Mouse (Mus musculus): ENCODE results near the gene Ubtf. TPM values are rescaled to one million over a fixed set of nuclear protein-coding genes. Genes with fewer than 3 reads are reported as not detected.
A peak's percentile ranks its signal among the peaks of the same experiment; 100 is the strongest.
"Not testable (repeated sequence)": the region's sequence is repeated elsewhere in the genome, so short reads cannot be mapped to it uniquely, and the experiment has no call there.

The Ubtf gene
- polyA plus RNA-seq, 1 experiment from 2014 or later: 111 TPM

DNA sequence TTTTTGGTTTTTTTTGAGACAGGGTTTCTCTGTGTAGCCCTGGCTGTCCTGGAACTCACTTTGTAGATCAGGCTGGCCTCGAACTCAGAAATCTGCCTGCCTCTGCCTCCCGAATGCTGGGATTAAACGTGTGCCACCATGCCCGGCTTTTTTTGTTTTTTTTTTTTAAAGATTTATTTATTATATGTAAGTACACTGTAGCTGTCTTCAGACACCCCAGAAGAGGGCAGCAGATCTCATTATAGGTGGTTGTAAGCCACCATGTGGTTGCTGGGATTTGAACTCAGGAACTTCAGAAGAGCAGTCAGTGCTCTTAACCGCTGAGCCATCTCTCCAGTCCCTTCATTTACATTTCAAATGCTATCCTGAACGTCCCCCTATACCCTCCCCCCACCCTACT lies 39.3 kb downstream of the Ubtf start:
- WGBS: 71% methylated on average over 6 of the region's 6 CpGs
- not testable (repeated sequence) for H3K9me3 ChIP-seq (ENCODE audit: control insufficient read depth, low read length); H3K4me1 ChIP-seq (replicated peaks; ENCODE audit: control insufficient read depth, insufficient read depth, low read length); H3K4me3 ChIP-seq (ENCODE audit: low read depth, low read length); H3K27ac ChIP-seq (ENCODE audit: low read depth, low read length); H3K9ac ChIP-seq (ENCODE audit: low read length); H3K4me2 ChIP-seq (ENCODE audit: low read depth, low read length, severe bottlenecking); H3K27me3 ChIP-seq (ENCODE audit: control insufficient read depth, insufficient read depth, low read length); ATAC-seq (replicated peaks; ENCODE audit: low FRiP score); H3K36me3 ChIP-seq (ENCODE audit: control insufficient read depth, insufficient read depth, low read length); DNase-seq (ENCODE audit: low spot score)

DNA sequence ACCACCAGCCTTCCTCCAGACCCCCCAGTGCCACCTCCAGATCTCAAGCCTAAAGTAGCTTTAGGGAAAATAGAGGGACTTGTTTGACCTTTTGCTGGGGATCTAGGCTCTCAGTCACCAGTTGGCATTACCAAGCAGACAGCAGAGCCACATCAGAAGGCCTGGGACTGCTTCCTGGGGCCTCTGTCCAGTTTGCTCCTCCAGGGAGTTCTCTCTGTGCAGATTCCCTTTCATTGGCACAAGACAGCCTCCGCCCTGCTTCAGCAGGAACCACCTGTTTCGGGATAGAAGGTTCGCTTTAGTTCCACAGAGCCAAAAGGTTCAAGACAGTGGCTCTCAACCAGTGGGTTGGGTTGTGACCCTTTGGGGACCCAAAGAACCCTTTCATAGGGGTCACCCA lies 39.9 kb downstream of the Ubtf start:
- no peak overlapping the region for H3K4me3 ChIP-seq (ENCODE audit: low read depth, low read length)
- peaks cover 5% of the 10 kb centered on the region; the same call in 1 of the 2 replicates for H3K4me1 ChIP-seq (replicated peaks; ENCODE audit: control insufficient read depth, insufficient read depth, low read length)
- H3K9ac ChIP-seq (ENCODE audit: low read length): no peak overlapping the region
- DNase-seq (ENCODE audit: low spot score) (no peak), ATAC-seq (replicated peaks; ENCODE audit: low FRiP score) (no peak)
- peaks cover 7% of the 10 kb centered on the region; the same call in 1 of the 2 replicates for H3K27me3 ChIP-seq (ENCODE audit: control insufficient read depth, insufficient read depth, low read length)
- no peaks in the 10 kb centered on the region for H3K9me3 ChIP-seq (ENCODE audit: control insufficient read depth, low read length)
- H3K4me2 ChIP-seq (ENCODE audit: low read depth, low read length, severe bottlenecking): no peak overlapping the region
- no peak overlapping the region for H3K27ac ChIP-seq (ENCODE audit: low read depth, low read length)
- 87% methylated on average over 3 of the region's 3 CpGs for WGBS
- H3K36me3 ChIP-seq (ENCODE audit: control insufficient read depth, insufficient read depth, low read length): no peaks in the 10 kb centered on the region

DNA sequence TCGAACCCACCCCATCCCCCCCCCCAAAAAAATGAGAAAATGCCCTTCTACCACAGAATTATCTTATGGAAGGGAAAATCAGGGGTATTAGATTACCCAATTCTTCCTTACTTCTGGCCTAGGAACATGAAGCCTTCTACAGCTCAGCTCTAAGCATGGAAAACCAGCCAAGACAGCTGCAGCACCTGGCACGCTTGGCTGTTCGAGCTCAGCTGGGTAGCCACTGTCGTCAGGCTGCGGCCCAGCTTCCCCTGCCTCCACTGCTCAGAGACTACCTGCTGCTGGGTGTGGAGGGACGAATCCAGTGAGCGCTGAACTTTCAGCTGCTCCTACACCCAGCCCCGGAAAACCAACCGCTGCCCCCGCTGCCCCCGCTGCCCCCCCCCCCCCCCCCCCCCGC lies 41.8 kb downstream of the Ubtf start:
- Histone ChIP-seq H3K4me1 (replicated peaks; ENCODE audit: control insufficient read depth, insufficient read depth, low read length) (peaks cover 5% of the 10 kb centered on the region; the same call in 1 of the 2 replicates), H3K27me3 (ENCODE audit: control insufficient read depth, insufficient read depth, low read length) (peaks cover 7% of the 10 kb centered on the region; the same call in 1 of the 2 replicates), H3K4me3 (ENCODE audit: low read depth, low read length) (no peak overlapping the region), H3K4me2 (ENCODE audit: low read depth, low read length, severe bottlenecking) (no peak overlapping the region), H3K36me3 (ENCODE audit: control insufficient read depth, insufficient read depth, low read length) (no peaks in the 10 kb centered on the region), H3K9me3 (ENCODE audit: control insufficient read depth, low read length) (no peaks in the 10 kb centered on the region), H3K9ac (ENCODE audit: low read length) (no peak overlapping the region), H3K27ac (ENCODE audit: low read depth, low read length) (no peak overlapping the region)
- 55% methylated on average over 10 of the region's 12 CpGs for WGBS
- ATAC-seq (replicated peaks; ENCODE audit: low FRiP score): no peak
- no peak for DNase-seq (ENCODE audit: low spot score)

DNA sequence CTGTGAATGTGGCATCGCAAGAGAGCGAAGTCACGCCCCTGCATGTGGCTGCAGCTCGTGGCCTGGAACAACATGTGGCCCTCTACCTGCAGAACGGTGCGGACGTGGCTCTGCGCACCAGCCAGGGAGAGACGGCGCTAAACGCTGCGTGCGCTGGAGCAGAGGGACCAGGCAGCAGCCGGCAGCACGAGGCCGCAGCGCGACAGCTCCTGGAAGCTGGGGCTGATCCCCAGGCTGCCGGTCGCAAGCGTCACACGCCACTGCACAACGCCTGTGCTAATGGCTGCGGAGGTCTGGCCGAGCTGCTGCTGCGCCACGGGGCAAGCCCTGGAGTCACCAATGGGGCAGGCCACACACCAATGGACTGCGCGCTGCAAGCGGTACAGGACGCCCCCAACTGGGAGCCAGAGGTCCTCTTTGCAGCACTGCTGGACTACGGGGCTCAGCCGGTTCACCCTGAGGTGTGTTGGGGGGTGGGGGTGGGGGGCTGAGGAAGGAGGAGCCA lies 43.1 kb downstream of the Ubtf start:
- no peaks in the 10 kb centered on the region for H3K36me3 ChIP-seq (ENCODE audit: control insufficient read depth, insufficient read depth, low read length)
- peak overlapping the region; percentile 63 for H3K4me2 ChIP-seq (ENCODE audit: low read depth, low read length, severe bottlenecking)
- DNase-seq (ENCODE audit: low spot score) (peak; percentile 79), ATAC-seq (replicated peaks; ENCODE audit: low FRiP score) (peak; percentile 53; the same call in 1 of the 2 replicates)
- peaks cover 7% of the 10 kb centered on the region; the same call in 1 of the 2 replicates for H3K27me3 ChIP-seq (ENCODE audit: control insufficient read depth, insufficient read depth, low read length)
- H3K9ac ChIP-seq (ENCODE audit: low read length): peak overlapping the region; percentile 48
- H3K4me3 ChIP-seq (ENCODE audit: low read depth, low read length): peak overlapping the region; percentile 23
- WGBS: 1% methylated on average over 33 of the region's 33 CpGs
- H3K4me1 ChIP-seq (replicated peaks; ENCODE audit: control insufficient read depth, insufficient read depth, low read length): peaks cover 5% of the 10 kb centered on the region; the same call in 1 of the 2 replicates
- H3K9me3 ChIP-seq (ENCODE audit: control insufficient read depth, low read length): no peaks in the 10 kb centered on the region
- H3K27ac ChIP-seq (ENCODE audit: low read depth, low read length): no peak overlapping the region

DNA sequence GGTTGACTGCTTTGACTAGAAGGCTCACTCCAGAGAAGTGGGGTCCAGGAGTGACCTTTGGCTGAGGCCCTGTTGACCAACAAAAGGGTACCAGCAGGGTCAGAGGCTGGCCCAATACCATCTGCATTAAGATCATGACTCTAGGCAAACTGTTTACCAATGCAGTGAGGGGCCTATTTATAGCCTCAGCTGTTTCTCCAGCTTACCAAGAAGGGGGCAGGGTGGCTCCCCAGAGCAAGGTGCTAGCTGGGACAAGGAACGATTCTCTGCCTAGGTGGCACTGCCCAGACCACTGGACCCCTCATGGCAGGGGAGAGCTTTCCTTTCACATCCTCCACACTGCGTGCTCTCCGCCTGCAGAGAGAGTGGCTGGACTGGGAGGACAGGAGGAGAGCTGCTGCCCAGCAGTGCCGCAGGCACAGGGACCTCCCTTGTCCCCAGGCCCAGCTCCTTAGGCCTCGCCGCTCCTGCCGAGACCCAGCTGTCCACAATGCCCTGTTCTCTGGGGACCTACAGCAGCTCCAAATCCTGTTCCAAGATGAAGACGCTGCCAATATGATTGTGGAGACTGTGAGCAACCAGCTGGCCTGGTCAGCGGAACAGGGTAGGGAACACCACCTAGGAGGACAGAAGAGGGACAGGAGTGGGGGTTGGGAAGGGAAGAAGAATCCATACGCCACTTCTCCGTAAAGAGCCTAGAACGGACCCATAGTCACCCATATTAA lies 50.9 kb downstream of the Ubtf start, which contains the start of gene Asb16:
Asb16 (plus strand) TSS at position 224 of the 725 bp plus-strand sequence.
- Histone ChIP-seq H3K4me3 (ENCODE audit: low read depth, low read length) (no peak within 1 kb of the TSS), H3K9ac (ENCODE audit: low read length) (no peak within 1 kb of the TSS), H3K27me3 (ENCODE audit: control insufficient read depth, insufficient read depth, low read length) (no peaks in the 10 kb centered on the region), H3K9me3 (ENCODE audit: control insufficient read depth, low read length) (no peaks in the 10 kb centered on the region), H3K27ac (ENCODE audit: low read depth, low read length) (no peak within 1 kb of the TSS), H3K36me3 (ENCODE audit: control insufficient read depth, insufficient read depth, low read length) (no peaks in the 10 kb centered on the region), H3K4me2 (ENCODE audit: low read depth, low read length, severe bottlenecking) (no peak within 1 kb of the TSS), H3K4me1 (replicated peaks; ENCODE audit: control insufficient read depth, insufficient read depth, low read length) (0 out of 2 replicates have a peak, but pooled peaks cover 2% of the 10 kb centered on the region)
- ATAC-seq (replicated peaks; ENCODE audit: low FRiP score) (no peak), DNase-seq (ENCODE audit: low spot score) (no peak)
- 90% methylated on average over 12 of the region's 12 CpGs for WGBS

DNA sequence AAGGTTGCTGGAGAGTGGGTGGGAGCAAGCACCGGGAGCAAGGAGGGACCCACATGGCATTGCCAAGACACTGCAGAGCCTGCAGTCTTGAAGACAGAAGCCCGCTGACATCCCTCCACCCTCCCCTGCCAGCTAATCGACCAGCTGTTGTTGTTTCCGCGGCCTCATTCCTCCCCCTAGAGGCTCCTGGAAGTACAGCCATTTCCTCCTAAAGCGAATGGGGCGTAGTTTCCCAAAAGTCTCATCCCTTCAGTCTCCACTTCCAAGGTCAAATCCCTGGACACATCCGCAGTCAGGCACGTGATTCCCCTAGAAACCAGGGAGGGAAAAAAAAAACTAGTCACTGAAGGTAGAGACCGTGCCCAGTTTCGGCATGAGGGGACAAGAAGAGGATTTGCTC lies 52.1 kb downstream of the Ubtf start:
- no peaks in the 10 kb centered on the region; the same call in 1 of the 2 replicates for H3K36me3 ChIP-seq (ENCODE audit: control insufficient read depth, insufficient read depth, low read length)
- no peak overlapping the region for H3K4me2 ChIP-seq (ENCODE audit: low read depth, low read length, severe bottlenecking)
- H3K27me3 ChIP-seq (ENCODE audit: control insufficient read depth, insufficient read depth, low read length): no peaks in the 10 kb centered on the region
- ATAC-seq (replicated peaks; ENCODE audit: low FRiP score) (no peak), DNase-seq (ENCODE audit: low spot score) (peak; percentile 85)
- H3K4me1 ChIP-seq (replicated peaks; ENCODE audit: control insufficient read depth, insufficient read depth, low read length): 0 out of 2 replicates have a peak, but pooled peaks cover 2% of the 10 kb centered on the region
- H3K9ac ChIP-seq (ENCODE audit: low read length): no peak overlapping the region
- H3K27ac ChIP-seq (ENCODE audit: low read depth, low read length): no peak overlapping the region
- 6% methylated on average over 11 of the region's 11 CpGs for WGBS
- no peak overlapping the region for H3K4me3 ChIP-seq (ENCODE audit: low read depth, low read length)
- H3K9me3 ChIP-seq (ENCODE audit: control insufficient read depth, low read length): no peaks in the 10 kb centered on the region

DNA sequence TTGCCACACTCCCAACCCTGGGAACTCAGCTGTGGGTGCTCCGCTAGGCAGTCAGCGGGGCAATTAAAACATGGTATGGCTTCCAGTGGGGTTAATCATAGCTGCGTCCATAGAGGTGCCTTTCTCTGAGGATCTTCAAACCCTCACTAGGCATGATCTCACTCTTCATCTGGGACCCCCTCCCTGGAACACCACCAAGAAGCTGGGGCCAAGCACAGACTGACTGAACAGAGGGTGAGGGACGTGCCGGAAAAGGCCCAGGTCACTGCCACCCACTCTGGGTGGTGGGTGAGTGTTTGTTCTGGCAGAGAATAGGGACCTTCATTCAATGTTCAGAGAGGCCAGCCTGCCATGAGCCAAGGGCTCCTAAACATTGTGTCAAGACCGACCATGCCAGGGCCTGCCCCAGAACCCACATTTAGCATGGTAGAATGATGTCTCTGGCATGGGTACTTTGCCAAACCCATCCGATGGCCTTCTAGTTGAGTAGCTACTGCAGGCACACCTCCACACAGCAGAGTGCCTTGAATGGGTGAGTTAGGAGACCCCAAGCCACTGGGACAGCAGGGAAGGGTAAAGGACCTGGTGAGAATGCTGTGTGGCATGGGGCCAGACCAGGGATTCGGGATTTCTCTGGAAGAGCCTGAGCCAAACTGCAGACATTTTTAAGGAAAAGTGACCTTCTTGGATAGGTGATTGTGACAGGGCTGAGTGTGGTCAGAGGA lies 52.7 kb downstream of the Ubtf start:
- H3K4me2 ChIP-seq (ENCODE audit: low read depth, low read length, severe bottlenecking): no peak overlapping the region
- H3K4me3 ChIP-seq (ENCODE audit: low read depth, low read length): no peak overlapping the region
- no peak overlapping the region for H3K9ac ChIP-seq (ENCODE audit: low read length)
- H3K36me3 ChIP-seq (ENCODE audit: control insufficient read depth, insufficient read depth, low read length): no peaks in the 10 kb centered on the region; the same call in 1 of the 2 replicates
- ATAC-seq (replicated peaks; ENCODE audit: low FRiP score) (no peak), DNase-seq (ENCODE audit: low spot score) (no peak)
- H3K27ac ChIP-seq (ENCODE audit: low read depth, low read length): no peak overlapping the region
- H3K27me3 ChIP-seq (ENCODE audit: control insufficient read depth, insufficient read depth, low read length): no peaks in the 10 kb centered on the region
- no peaks in the 10 kb centered on the region for H3K9me3 ChIP-seq (ENCODE audit: control insufficient read depth, low read length)
- H3K4me1 ChIP-seq (replicated peaks; ENCODE audit: control insufficient read depth, insufficient read depth, low read length): 0 out of 2 replicates have a peak, but pooled peaks cover 2% of the 10 kb centered on the region
- WGBS: 90% methylated on average over 8 of the region's 8 CpGs

DNA sequence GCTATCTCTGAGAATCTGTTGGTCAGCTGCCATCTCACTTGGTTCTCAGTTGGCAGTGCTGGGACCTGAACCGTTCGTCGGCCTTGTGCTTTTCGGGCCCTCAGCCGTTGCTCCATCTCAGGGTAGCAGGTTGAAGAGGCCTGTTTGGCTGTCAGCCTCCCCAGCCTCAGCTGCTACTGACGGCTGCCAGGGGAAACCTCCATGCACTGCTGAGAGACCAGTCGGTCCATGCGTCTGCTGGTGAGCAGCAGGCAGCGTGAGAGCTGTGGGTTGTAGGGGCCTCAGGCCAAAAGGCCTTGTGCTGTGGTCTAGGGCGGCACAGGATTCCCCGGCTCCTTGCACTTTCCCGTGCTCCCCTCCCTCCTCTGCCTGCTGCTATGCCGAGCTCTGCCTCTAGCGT lies 53.7 kb downstream of the Ubtf start:
- 0 out of 2 replicates have a peak, but pooled peaks cover 2% of the 10 kb centered on the region for H3K4me1 ChIP-seq (replicated peaks; ENCODE audit: control insufficient read depth, insufficient read depth, low read length)
- ATAC-seq (replicated peaks; ENCODE audit: low FRiP score): no peak
- no peaks in the 10 kb centered on the region; the same call in 1 of the 2 replicates for H3K36me3 ChIP-seq (ENCODE audit: control insufficient read depth, insufficient read depth, low read length)
- 74% methylated on average over 14 of the region's 14 CpGs for WGBS
- H3K27ac ChIP-seq (ENCODE audit: low read depth, low read length): no peak overlapping the region
- H3K4me3 ChIP-seq (ENCODE audit: low read depth, low read length): no peak overlapping the region
- H3K9me3 ChIP-seq (ENCODE audit: control insufficient read depth, low read length): no peaks in the 10 kb centered on the region
- H3K9ac ChIP-seq (ENCODE audit: low read length): no peak overlapping the region
- DNase-seq (ENCODE audit: low spot score): no peak
- no peak overlapping the region for H3K4me2 ChIP-seq (ENCODE audit: low read depth, low read length, severe bottlenecking)
- H3K27me3 ChIP-seq (ENCODE audit: control insufficient read depth, insufficient read depth, low read length): no peaks in the 10 kb centered on the region

All from forebrain, embryonic 11.5 days (tissue).